Mouse (Mus musculus): ENCODE data around the gene Parp9.
"Not testable (repeated sequence)": the region's sequence is repeated elsewhere in the genome, so short reads cannot be mapped to it uniquely, and the experiment has no call there.

Gene Parp9

DNA sequence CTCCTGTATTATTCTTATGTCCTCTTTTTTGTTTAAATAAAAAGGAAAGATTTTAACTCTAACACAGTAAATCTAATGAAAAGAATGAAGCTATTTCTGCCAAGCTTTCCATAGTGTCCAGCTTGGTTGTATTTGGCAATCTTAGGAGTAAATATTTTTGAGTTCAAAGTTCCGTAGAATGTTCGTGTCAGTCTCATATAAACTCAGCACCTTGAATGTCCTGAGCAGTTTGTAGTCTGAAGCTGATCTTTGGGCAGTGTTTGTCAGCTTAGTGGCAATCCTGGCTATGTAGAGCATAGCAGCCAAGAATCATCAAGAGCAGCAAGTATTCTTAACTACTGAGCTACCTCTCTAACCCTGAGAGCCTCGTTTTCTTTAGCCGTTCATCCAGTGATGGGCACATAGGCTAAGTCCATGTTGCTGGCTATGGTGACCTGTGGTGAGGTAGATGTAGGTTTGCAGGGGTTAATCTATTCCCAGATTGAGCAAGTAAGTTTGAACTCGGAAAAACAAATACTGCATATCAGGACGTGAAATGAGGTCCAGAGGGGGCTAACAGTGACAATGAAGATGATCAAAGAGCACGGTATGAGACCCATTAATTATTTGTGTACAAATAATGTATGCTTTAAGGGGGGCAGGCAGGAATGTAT, 14.6 kb upstream of the Parp9 start:
- no peak for DNase-seq (ENCODE audit: extremely low read depth, insufficient read length, low spot score)

DNA sequence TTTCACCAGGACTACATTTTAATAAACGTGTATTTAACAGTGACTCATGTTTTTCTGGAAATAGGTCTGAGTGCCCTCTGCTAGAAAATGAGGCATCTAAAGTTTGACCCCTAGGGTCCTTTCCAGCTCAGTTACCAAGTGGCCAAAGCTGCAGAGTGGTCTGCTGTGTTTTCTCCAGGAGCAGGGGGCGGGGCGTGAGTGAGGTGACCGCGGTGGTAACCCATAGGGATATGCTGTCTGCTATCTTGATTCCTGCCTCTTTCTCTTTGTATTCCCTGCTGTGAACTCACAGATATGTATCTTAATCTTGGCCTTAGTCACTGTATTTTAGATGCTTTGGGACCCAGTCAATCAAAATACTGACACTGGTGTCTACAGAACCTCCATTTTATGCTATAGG, 13.9 kb upstream of the Parp9 start:
- no peak for DNase-seq (ENCODE audit: extremely low read depth, insufficient read length, low spot score)

DNA sequence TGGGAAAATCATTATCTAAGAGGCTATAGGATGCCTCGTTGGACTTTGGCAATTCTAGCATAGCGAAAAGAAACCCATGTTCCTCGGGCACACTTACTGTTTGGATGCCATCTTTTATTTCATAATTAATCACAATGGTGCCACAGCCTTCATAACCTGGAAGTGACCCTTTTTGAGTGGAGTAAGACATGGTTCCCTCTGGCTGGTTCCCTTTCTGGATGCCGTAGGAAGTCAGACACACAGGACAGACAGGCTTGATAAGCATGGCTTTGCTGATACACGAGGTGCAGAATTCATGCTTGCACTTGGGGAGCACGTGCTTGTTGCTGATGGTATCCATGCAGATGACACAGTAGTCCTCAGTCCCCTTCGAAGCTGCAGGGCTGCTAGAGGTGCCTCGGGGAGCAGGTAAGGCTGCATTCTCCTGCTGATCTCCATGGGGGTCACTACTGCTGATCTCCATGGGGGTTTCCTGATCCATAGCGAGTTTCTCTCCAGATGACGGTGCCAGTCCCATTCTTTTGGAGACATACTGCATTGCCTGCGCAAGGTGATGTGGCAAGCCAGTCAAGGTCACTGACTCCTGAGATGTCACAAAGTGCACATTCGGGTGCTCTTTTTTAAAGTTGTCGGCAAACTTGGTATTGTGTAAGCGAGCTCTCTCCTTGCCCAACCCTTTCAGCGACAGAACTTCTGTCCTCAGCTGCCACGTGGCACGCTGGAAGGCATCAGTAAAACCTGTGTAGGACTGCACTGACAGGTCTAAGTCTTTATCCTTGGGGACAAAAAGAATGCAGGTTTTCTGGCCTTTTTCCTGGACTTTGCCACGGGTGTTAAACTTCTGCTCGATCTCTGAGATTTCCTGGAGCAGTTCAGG, 5.9 kb upstream of the Parp9 start:
- no peak for DNase-seq (ENCODE audit: extremely low read depth, insufficient read length, low spot score)

DNA sequence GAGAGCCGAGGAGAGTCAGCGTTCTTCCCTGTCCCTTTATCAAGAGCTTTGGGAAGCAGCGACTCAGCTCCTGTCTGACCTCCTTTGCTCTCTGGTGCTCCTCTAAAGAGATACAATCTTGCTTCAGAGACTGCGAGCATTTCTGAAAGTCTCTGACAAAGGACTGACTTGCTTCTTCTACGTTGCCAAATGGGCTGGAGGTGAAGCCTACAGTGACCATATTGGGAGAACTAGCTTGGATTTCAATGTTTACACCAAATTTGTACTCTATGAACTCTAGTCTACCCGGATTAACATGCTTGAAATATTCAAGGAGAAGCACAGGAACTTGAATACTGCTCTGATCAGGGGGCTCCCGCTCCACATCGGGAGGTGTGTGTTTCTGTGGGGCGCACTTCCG, 5.1 kb upstream of the Parp9 start:
- no peak for DNase-seq (ENCODE audit: extremely low read depth, insufficient read length, low spot score)

DNA sequence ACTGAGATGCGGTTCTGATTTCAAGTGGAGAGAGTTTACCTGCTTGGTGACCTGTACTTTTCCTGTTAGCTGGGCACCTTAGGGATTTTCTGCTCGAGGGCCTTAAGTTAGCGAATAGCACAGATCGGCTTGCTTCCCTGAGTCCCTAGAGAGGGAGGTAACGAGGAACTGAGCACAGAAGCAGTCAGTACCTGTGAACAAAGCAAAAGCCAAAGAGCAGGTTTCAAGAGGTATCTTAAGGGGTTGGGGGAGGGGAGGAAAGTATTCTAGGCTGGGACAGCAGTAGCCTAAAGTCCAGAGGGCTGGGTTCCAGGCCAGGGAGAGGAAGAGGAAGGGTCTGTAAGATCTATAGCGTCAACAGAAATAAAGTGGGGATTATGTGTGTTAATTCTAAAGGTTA, 991 bp downstream of the Parp9 start:
- DNase-seq (ENCODE audit: extremely low read depth, insufficient read length, low spot score) = no peak

DNA sequence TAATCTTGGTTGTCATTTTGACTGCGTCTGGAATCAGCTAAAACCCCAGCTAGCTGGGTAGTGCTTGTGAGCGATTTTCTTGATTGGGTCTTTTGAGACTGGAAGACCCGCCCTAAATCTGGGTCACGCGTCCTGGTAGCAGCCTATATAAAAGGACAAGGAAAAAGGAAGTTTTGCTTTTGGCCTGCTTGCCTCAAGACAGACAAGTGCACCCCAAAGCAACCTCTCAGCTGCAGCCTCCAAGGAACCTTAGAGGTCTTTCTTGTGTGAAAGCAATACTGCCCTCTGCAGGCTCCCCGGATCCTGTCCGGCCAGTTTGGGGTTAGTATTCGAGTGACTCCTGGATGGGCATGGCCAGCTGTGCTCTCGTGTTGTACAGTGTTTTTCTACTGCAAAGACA, 1.4 kb downstream of the Parp9 start:
- peak; percentile 73 for DNase-seq (ENCODE audit: extremely low read depth, insufficient read length, low spot score)

DNA sequence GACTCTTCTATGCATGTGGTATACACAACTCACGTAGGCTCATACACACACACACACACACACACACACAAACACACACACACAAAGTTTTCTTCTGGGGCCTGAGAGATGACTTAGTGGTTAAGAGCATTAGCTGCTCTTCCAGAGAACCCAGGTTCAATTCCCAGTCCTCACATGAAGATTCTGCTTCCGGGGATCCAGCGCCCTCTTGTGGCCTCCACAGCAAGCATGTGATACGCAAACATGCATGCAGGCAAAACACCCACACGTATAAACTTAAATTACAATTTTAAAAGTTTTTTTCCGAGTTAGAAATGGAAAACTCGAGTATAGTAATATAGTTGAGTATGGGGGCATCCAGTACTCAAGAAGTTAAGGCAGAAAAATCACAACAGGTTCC, 3.1 kb downstream of the Parp9 start:
- peak; percentile 26 for DNase-seq (ENCODE audit: extremely low read depth, insufficient read length, low spot score)

DNA sequence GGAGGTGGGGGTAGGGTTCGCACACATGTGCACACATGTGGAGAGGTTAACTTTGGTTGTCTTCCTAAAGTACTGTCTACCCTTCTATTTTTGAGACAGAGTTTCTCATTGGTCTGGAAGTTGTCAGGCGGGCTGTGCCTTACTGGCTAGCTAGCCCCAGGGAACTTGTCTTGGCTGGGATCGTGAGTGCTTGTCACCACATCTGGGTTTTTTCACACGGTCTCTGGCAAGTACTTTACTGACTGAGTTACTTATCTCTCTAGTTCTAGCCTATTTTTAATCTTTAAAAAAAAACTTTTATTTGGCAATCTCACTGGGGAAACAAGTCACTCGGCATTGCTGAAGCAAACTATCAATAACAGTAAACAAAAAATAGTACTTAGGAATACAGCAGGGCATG, 11.0 kb downstream of the Parp9 start:
- no peak for DNase-seq (ENCODE audit: extremely low read depth, insufficient read length, low spot score)

DNA sequence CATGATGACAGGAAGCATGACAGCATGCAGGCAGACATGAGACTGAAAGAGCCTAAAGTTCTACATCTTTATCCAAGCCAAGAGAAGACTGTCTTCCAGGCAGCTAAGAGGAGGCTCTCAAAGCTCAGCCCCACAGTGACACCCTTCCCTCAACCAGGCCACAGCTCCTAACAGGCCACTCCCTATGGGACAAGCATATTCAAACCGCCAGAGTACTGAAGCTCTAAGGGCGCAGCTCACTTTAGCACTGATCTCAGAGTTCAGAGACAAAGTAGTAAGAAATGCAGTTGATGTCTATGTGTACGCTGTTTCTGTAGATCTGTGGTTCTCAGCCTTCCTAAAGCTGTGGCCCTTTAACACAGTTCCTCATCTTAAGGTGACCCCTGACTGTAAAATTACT, 12.9 kb downstream of the Parp9 start:
- no peak for DNase-seq (ENCODE audit: extremely low read depth, insufficient read length, low spot score)

DNA sequence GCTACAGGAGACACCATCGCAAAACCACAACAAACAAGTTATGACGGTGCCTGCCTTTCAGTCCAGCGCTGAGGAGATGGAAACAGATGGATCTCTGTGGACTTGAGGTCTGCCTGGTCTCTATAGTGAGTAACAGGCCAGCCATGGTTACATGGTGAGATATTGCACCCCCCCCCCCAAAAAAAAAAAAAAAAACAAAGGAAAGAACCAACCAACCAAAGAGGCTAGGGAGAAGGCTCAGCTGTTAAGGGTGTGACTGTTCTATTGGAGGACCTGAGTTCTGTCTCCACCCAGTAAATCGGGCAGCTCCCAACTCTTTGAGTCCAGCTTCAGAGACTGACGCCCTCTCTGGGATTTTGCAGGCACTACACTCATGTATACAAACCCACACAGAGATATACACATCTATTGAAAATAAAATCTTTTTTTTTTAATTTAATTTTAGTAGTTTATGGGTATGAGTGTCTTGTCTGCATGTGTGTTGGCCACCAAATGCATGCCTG, 14.4 kb downstream of the Parp9 start:
- no peak for DNase-seq (ENCODE audit: extremely low read depth, insufficient read length, low spot score)

DNA sequence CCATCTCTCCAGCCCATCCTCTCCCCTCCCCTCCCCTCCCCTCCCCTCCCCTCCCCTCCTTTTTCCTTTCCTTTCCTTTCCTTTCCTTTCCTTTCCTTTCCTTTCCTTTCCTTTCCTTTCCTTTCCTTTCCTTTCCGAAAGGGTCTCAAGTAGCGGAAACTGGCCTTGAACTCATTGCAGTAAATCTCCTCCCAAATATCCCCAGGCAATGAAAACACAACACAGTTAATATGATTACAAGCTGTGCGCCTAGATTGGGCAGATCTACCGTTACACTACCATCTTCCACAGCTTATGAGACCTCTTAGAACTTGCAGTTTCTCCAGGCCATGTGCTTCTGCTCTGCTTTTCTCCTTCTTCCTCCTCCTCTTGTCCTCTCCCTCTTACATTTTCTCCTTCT, 27.7 kb downstream of the Parp9 start:
- not testable (repeated sequence) for DNase-seq (ENCODE audit: extremely low read depth, insufficient read length, low spot score)

DNA sequence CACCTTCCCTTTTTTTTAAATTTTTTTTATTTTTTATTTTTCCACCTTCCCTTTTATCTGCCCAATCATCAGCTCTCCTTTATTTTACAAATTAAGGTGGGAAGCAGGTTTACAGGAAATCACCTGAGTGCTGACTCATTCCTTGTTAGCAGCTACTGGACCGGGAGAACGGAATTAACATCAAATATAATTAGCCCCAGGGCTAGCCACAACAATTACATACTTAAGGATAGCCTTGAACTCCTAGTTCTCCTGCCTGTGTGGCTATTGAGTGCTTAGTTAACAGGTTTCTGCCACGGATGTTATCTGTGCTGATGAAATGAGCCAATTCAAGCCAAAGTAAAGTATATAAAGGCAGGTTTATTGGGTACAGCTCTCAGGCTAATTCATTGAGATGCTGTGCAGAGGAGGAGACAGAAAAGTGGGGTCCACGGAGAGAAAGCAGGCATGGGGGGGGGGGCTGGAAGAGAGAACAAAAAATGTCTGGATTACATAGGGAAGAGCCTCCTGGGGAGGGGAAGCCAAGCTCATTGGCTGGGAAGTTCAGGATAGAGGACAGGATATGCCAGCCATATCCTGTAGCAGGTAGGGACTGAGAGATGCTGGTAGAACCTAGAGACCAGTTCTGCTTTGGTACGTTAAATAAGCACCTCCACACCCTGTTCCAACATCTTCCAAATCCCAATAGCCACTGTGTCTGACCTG, 28.3 kb downstream of the Parp9 start:
- DNase-seq (ENCODE audit: extremely low read depth, insufficient read length, low spot score) = no peak

DNA sequence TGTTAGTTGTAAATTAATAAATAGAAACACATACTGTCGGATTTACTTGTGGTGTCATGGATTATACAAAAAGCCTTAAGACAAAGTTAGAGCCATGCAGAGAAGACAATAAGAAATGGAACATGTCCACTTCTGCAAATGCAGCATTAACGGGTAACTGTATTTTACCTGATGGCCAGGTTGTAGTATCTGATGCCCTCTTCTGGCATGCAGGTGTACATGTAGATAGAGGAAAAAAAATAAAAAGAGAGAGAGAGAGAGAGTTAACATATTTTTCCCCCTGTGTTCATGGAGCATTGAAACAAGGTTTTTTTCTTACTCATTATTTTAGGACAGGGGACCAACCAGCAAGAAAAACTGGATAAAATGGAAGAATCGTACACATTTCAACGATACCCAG, 29.0 kb downstream of the Parp9 start:
- no peak for DNase-seq (ENCODE audit: extremely low read depth, insufficient read length, low spot score)

DNA sequence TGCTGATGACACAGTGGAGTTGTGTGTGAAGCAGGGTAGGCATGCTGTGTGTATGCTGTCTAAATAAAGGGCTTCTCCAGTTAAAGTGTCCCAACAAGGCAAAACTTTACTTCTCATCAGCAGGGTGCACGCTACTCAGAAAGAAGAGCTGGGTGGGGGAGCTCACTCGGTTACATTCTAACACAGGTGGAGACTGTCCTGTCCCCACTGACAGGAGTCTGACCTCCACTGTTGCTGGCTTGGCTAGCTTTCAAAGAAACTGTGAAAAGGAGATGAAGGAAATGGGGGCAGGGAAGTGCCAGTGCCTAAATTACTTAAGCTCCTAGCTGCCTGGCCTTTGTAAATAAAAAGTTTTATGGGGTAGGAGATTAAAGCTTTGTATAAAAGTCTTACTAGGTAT, 29.9 kb downstream of the Parp9 start:
- no peak for DNase-seq (ENCODE audit: extremely low read depth, insufficient read length, low spot score)

DNA sequence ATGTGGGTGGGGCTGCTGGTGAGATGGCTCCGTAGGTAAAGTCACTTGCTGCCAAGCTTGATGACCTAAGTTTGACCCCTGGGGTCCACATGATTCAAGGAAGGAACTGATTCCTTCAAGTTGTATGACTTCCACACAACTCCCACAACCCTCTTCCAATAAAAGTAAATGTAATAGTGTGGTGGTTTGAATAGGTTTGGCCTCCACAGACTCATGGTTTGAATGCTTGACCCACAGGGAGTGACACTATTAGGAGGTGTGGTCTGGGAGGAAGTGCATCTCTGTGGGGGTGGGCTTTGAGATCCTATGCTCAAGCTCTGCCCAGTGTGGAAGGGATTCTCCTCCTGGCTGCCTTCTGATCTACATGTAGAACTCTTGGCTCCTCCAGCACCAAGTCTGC, 35.8 kb downstream of the Parp9 start:
- no peak for DNase-seq (ENCODE audit: extremely low read depth, insufficient read length, low spot score)

DNA sequence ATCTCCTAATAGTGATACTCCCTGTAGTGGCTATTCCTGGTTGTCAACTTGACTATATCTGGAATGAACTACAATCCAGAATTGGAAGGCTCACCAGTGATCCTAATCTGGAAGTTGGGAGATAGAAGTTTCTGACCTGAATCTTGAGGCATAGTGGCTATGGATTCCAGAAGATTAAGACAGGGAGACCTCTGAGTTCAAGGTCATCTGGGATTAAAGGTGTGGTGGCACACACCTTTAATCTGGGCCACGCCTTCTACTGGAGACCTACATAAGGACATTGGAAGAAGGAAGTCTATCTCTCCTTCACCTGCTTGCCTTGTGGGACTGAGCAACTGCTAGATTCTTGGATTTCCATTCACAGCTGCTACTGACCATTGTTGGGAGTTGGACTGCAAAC, 40.2 kb downstream of the Parp9 start, which contains the start of gene Kpna1:
Gene Kpna1 (plus strand): TSS at position 301 of the 400 bp plus-strand sequence.
- DNase-seq (ENCODE audit: extremely low read depth, insufficient read length, low spot score) = not testable (repeated sequence)

DNA sequence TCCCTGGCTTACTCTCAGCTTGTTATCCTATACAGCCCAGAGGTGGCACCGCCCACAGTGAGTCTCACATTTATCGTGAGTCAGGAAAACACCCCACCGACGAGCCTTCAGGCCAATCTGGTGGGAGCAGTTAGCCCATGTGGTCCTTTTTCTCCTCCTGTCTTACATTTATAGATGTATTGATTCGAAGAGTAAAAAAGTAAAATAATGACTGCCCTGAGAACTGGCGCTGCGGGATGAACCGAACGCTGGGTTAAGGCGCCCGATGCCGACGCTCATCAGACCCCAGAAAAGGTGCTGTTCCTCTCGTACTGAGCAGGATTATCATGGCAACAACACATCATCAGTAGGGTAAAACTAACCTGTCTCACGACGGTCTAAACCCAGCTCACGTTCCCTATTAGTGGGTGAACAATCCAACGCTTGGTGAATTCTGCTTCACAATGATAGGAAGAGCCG, 43.1 kb downstream of the Parp9 start:
- DNase-seq (ENCODE audit: extremely low read depth, insufficient read length, low spot score) = peak; percentile 91

DNA sequence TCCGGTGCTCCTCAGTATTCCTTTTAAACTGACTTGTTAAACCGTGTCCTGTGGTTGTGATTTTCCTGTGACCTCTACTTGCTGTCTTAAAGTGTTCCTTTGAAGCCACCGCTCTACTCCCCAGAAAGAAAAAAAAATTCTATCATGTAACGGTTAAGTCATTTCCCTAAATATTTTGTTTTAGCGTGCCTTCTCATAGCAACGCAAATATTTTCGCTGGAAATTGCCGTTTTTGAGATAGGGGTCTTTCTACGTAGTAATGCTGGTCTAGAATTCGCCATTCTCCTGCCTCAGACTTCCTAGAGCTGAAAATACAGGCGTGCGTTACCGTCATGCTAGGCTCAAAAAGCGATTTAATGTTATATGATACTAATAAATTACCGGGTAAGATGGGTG, 44.2 kb downstream of the Parp9 start:
- DNase-seq (ENCODE audit: extremely low read depth, insufficient read length, low spot score) = peak; percentile 3

DNA sequence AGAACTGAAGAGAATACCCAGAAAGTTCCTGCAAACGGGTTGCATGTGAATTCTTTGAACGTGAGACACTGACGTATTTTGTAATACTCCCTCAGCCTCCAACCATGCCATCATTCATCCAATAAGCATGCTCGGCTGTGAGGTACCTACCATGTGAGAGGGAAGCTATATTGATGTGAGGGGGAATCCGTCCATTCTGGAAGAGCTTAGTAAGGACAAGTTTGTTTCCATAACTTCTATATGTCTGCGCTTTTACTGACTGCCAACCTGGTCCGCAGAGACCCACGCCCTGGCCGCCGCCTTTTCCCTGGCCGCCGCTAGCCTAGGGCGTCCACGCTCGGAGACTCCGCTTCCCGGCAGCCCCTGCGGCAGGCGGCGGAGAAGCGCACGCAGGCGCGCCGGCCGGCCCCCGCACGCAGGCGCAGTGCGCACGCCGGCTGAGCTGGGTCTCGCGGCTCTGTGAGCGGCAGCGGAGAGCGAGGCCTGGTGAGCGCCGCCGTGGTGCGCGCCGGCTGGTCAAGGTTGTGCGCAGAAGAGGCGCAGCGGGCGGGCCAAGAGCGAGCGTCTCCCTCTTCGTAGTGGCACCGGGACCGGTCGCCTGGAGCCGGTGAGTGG, 44.7 kb downstream of the Parp9 start:
- DNase-seq (ENCODE audit: extremely low read depth, insufficient read length, low spot score) = peak; percentile 94

DNA sequence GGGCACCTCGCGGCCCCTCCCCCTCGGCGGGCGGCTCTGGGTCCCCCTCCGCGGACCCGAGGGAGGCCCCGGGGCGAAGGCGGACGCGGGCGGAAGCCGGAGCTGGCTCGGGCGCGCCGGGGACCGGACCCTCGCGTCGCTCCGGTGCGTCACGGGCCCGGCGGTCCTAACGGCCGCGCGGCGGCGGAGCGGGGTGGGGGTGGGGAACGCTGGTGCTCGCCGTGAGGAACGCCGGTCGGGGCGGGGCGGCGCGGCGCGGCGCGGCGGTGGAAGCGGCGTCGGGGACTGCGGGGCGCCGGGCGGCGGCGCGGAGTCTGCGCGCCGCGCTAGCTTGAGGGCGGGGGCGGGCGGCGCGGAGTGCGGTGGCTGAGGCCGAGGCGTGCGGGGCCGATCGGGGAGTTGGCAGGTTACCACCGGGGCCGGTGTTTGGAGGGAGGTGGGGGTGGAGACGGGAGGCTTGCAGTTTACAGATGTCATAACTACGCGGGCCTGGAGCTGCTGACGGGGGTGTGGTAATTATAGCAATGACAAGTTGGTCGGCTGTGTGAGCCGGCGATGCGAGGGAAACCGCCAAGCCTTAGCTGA, 45.3 kb downstream of the Parp9 start:
- peak; percentile 67 for DNase-seq (ENCODE audit: extremely low read depth, insufficient read length, low spot score)

Data from 3134 (cell line).